Mouse (Mus musculus) T-helper 1 cell (primary cell): ENCODE measurements around the gene Sell.

Experiments
- in situ Hi-C: fragments of 300-600 bp; cut with MboI, MseI; formaldehyde crosslinking; loops from one replicate; pipeline ENCODE4 v1.15.1; 2025; ENCODE audit warnings: high pct_unique_total_duplicates

The Sell gene

DNA sequence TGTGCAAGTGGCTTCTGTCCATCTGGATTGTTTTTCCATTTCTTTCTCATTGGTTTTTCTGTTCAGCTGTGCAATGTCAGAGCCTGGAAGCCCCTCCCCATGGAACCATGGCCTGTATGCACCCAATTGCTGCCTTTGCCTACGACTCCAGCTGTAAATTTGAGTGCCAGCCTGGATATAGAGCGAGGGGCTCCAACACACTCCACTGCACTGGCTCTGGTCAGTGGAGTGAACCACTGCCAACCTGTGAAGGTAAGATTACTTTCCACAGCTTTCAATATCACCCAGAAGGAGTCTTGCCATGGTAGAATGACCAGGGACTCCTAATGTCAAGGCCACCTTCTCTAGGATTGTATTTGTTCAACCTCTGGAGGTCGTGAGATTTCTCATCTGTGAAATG, 68.2 kb downstream of the Sell start:
- in situ Hi-C loops = no loop called here

DNA sequence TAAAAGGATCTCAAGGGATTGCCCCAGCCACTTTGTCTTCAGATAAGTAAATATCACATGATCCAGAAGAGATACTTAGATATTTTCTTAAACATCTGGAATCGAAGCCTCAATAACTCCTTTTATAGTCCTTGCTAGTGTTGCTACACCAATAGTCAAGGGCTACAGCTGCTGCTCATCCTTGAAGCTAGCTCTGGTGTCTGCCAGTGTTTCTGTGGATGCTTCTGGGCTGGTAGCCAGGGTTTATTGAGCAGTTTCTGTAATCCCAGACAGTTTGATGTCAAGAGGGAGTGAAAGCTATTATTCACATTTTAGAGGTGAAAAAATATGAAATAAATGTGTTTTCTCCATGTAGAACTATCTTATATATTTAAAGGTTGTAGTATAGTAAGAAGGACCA, 70.8 kb downstream of the Sell start:
- in situ Hi-C loops = no loop called here
